Mouse (Mus musculus) central nervous system, embryonic 14 days (tissue): ENCODE data around the gene Gzmf. TPM values are rescaled to one million over a fixed set of nuclear protein-coding genes. Genes with fewer than 3 reads are reported as not detected.

Source experiments
- polyA plus RNA-seq: library from polyadenylated mRNA; depleted of rRNA; stranded (reverse); fragments of >200 nt; gene quantifications from 2 replicates; pipeline ENCODE4 v1.2.3, GENCODE M21; 2012; rRNA removed

Gzmf gene
- not detected in 2 replicates for polyA plus RNA-seq

DNA sequence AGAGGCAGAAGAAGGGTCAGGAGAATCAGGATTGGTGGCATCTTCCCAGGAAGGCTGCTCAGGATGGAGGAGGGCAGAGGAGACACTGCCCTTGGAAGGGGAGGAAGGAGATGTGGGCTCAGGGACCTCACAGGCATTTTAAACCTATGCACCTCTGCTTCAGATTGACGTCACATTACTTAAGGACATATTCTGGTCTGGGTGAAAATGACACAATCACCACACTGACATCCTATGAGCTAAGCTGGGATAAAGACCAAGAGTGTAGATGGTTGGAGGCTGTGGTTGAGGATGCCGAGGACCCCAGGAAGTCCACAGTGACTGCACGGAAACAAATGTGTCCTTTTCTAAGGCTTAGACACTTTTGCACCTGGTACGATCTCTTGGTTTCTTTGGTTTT lies at the start of gene Gzmf:
Gzmf (minus strand) TSS at position 101 of the 400 bp plus-strand sequence.

DNA sequence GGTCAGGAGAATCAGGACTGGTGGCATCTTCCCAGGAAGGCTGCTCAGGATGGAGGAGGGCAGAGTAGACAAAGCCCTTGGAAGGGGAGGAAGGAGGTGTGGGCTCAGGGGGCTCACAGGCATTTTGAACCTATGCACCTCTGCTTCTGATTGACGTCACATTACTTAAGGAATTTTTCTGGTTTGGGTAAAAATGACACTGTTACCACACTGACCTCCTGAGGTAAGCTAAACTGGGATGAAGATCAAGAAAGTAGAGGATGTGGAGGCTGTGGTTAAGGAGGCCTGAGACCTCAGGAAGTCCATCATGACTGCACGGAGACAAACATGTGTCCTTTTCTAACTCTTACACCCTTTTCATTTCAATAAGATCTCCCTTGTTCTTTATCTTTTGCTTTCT lies 23.3 kb upstream of the Gzmf start, which contains the start of gene Gzmc:
Gzmc (minus strand) TSS at position 101 of the 400 bp plus-strand sequence.

GRCm38 (mm10) chr14:56174499-56174898 lies 36.7 kb downstream of the Gzmf start, which contains the start of gene Gzmn:
Gene Gzmn, minus strand, starts transcription at chr14:56174599.

DNA sequence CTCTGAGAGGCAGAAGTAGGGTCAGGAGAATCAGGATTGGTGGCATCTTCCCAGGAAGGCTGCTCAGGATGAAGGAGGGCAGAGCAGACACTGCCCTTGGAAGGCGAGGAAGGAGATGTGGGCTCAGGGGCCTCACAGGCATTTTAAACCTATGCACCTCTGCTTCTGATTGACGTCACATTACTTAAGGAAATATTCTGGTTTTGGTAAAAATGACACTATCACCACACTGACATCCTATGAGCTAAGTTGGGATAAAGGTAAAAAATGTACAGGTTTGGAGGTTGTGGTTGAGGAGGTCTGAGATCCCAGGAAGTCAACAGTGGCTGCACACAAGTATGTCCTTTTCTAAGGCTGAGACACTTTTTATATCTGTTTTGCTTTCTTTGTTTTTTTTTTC lies 51.7 kb downstream of the Gzmf start, which contains the start of gene Gzmg:
Gzmg (minus strand) TSS at position 101 of the 400 bp plus-strand sequence.

Other genes with a start within 250 kb of the Gzmf start
- gene Mcpt1, start 193.4 kb downstream of the Gzmf start, polyA plus RNA-seq: 0.08 TPM in 1 of 2 replicates, not detected in the other
- not detected in 2 replicates for gene Mcpt9, start 180.9 kb downstream of the Gzmf start, polyA plus RNA-seq
- 0.06 TPM in 1 of 2 replicates, not detected in the other for gene Mcpt2, start 169.4 kb downstream of the Gzmf start, polyA plus RNA-seq
- 0.19 TPM in 1 of 2 replicates, not detected in the other for gene Mcpt4, start 149.1 kb downstream of the Gzmf start, polyA plus RNA-seq
- gene Mcpt8, start 126.1 kb downstream of the Gzmf start, polyA plus RNA-seq: 0.07 and 0.23 TPM in 2 replicates
- 0.22 and 0.29 TPM in 2 replicates for gene Ctsg, start 108.8 kb downstream of the Gzmf start, polyA plus RNA-seq
- gene Gzme, start 90.8 kb downstream of the Gzmf start, polyA plus RNA-seq: not detected in 2 replicates
- gene Gzmd, start 78.8 kb downstream of the Gzmf start, polyA plus RNA-seq: not detected in 2 replicates
- gene Gzmg, start 51.8 kb downstream of the Gzmf start, polyA plus RNA-seq: not detected in 2 replicates
- not detected in 2 replicates for gene Gzmn, start 36.8 kb downstream of the Gzmf start, polyA plus RNA-seq
- gene Gzmc, start 23.2 kb upstream of the Gzmf start, polyA plus RNA-seq: 0.09 TPM in 1 of 2 replicates, not detected in the other
- 0.04 and 0.09 TPM in 2 replicates for gene Gzmb, start 50.8 kb upstream of the Gzmf start, polyA plus RNA-seq
- 0.09 TPM in 2 replicates for gene Atp12a, start 153.7 kb upstream of the Gzmf start, polyA plus RNA-seq
- gene Rnf17, start 191.2 kb upstream of the Gzmf start, polyA plus RNA-seq: 0.42 and 0.61 TPM in 2 replicates